Mouse (Mus musculus): ENCODE results near the gene Scarf1. TPM values are rescaled to one million over a fixed set of nuclear protein-coding genes. Genes with fewer than 3 reads are reported as not detected.

Gene Scarf1
- polyA plus RNA-seq, 1 experiment from 2014 or later = 19.5 TPM

- Histone ChIP-seq H3K36me3 (ENCODE audit: insufficient read depth, low read length) (no peaks in the 10 kb centered on the region), H3K9me3 (ENCODE audit: low read length) (no peaks in the 10 kb centered on the region), H3K27me3 (ENCODE audit: insufficient read depth, low read length) (no peaks in the 10 kb centered on the region), H3K27ac (ENCODE audit: low read length) (no peak overlapping the region), H3K9ac (replicated peaks; ENCODE audit: low read length) (no peak overlapping the region), H3K4me1 (ENCODE audit: insufficient read depth, low read length) (0 out of 2 replicates have a peak, but pooled peaks cover 3% of the 10 kb centered on the region), H3K4me2 (replicated peaks; ENCODE audit: low read depth, low read length) (no peak overlapping the region), H3K4me3 (ENCODE audit: low read length) (no peak overlapping the region)
- no peak for ATAC-seq (ENCODE audit: low FRiP score, low TSS enrichment)
- 78% methylated on average over 6 of the region's 6 CpGs for WGBS
These were observed 13.6 kb downstream of the Scarf1 start for GRCm38 (mm10) chr11:75526943-75527342.

GRCm38 (mm10) chr11:75529771-75530170 is 16.4 kb downstream of the Scarf1 start:
- no peak for ATAC-seq (ENCODE audit: low FRiP score, low TSS enrichment)
- H3K4me2 ChIP-seq (replicated peaks; ENCODE audit: low read depth, low read length) = no peak overlapping the region
- WGBS = 62% methylated on average over 4 of the region's 4 CpGs
- no peak overlapping the region for H3K27ac ChIP-seq (ENCODE audit: low read length)
- H3K36me3 ChIP-seq (ENCODE audit: insufficient read depth, low read length) = no peaks in the 10 kb centered on the region
- H3K4me3 ChIP-seq (ENCODE audit: low read length) = no peak overlapping the region
- no peaks in the 10 kb centered on the region for H3K9me3 ChIP-seq (ENCODE audit: low read length)
- peaks cover 20% of the 10 kb centered on the region for H3K4me1 ChIP-seq (ENCODE audit: insufficient read depth, low read length)
- no peak overlapping the region for H3K9ac ChIP-seq (replicated peaks; ENCODE audit: low read length)
- no peaks in the 10 kb centered on the region for H3K27me3 ChIP-seq (ENCODE audit: insufficient read depth, low read length)

GRCm38 (mm10) chr11:75530325-75530724 is 17.0 kb downstream of the Scarf1 start:
- Histone ChIP-seq H3K27me3 (ENCODE audit: insufficient read depth, low read length) (no peaks in the 10 kb centered on the region), H3K27ac (ENCODE audit: low read length) (no peak overlapping the region), H3K4me2 (replicated peaks; ENCODE audit: low read depth, low read length) (peak overlapping the region; percentile 100), H3K9ac (replicated peaks; ENCODE audit: low read length) (peak overlapping the region; percentile 80), H3K4me1 (ENCODE audit: insufficient read depth, low read length) (peaks cover 25% of the 10 kb centered on the region), H3K36me3 (ENCODE audit: insufficient read depth, low read length) (no peaks in the 10 kb centered on the region), H3K4me3 (ENCODE audit: low read length) (peak overlapping the region; percentile 78), H3K9me3 (ENCODE audit: low read length) (no peaks in the 10 kb centered on the region)
- 0% methylated on average over 10 of the region's 10 CpGs for WGBS
- peak; percentile 69; the same call in 1 of the 2 replicates for ATAC-seq (ENCODE audit: low FRiP score, low TSS enrichment)

GRCm38 (mm10) chr11:75530845-75531373 is 17.6 kb downstream of the Scarf1 start:
- Histone ChIP-seq H3K4me2 (replicated peaks; ENCODE audit: low read depth, low read length) (peak overlapping the region; percentile 100), H3K27ac (ENCODE audit: low read length) (peak overlapping the region; percentile 88), H3K4me3 (ENCODE audit: low read length) (peak overlapping the region; percentile 78), H3K4me1 (ENCODE audit: insufficient read depth, low read length) (peaks cover 28% of the 10 kb centered on the region), H3K36me3 (ENCODE audit: insufficient read depth, low read length) (no peaks in the 10 kb centered on the region), H3K27me3 (ENCODE audit: insufficient read depth, low read length) (no peaks in the 10 kb centered on the region), H3K9ac (replicated peaks; ENCODE audit: low read length) (peak overlapping the region; percentile 80), H3K9me3 (ENCODE audit: low read length) (no peaks in the 10 kb centered on the region)
- WGBS = 0% methylated on average over 31 of the region's 31 CpGs
- peak; percentile 7 for ATAC-seq (ENCODE audit: low FRiP score, low TSS enrichment)

- under 1% methylated on average over 62 of the region's 62 CpGs for WGBS
- H3K4me3 ChIP-seq (ENCODE audit: low read length) = peak within 1 kb of the TSS; percentile 78
- H3K4me2 ChIP-seq (replicated peaks; ENCODE audit: low read depth, low read length) = peak within 1 kb of the TSS; percentile 100
- H3K9me3 ChIP-seq (ENCODE audit: low read length) = no peaks in the 10 kb centered on the region
- peak within 1 kb of the TSS; percentile 80 for H3K9ac ChIP-seq (replicated peaks; ENCODE audit: low read length)
- peak within 1 kb of the TSS; percentile 88 for H3K27ac ChIP-seq (ENCODE audit: low read length)
- no peaks in the 10 kb centered on the region for H3K36me3 ChIP-seq (ENCODE audit: insufficient read depth, low read length)
- peaks cover 28% of the 10 kb centered on the region for H3K4me1 ChIP-seq (ENCODE audit: insufficient read depth, low read length)
- peak; percentile 90 for ATAC-seq (ENCODE audit: low FRiP score, low TSS enrichment)
- H3K27me3 ChIP-seq (ENCODE audit: insufficient read depth, low read length) = no peaks in the 10 kb centered on the region
These were observed 18.3 kb downstream of the Scarf1 start, which contains the start of gene Slc43a2 for GRCm38 (mm10) chr11:75531469-75532242. TSS of gene Slc43a2 (plus strand) at chr11:75531694.

GRCm38 (mm10) chr11:75532340-75533277 is 19.3 kb downstream of the Scarf1 start:
- Histone ChIP-seq H3K4me1 (ENCODE audit: insufficient read depth, low read length) (peaks cover 32% of the 10 kb centered on the region), H3K27ac (ENCODE audit: low read length) (0 out of 2 replicates have a peak overlapping the region, but pooled peaks have one; percentile 24)
- 15% methylated on average over 37 of the region's 38 CpGs for WGBS

GRCm38 (mm10) chr11:75533314-75534015 is 20.1 kb downstream of the Scarf1 start:
- Histone ChIP-seq H3K4me1 (ENCODE audit: insufficient read depth, low read length) (peaks cover 40% of the 10 kb centered on the region), H3K9ac (replicated peaks; ENCODE audit: low read length) (peak overlapping the region; percentile 80; the same call in 1 of the 2 replicates), H3K27ac (ENCODE audit: low read length) (no peak overlapping the region), H3K9me3 (ENCODE audit: low read length) (no peaks in the 10 kb centered on the region), H3K4me2 (replicated peaks; ENCODE audit: low read depth, low read length) (peak overlapping the region; percentile 100), H3K4me3 (ENCODE audit: low read length) (peak overlapping the region; percentile 78; the same call in 1 of the 2 replicates), H3K27me3 (ENCODE audit: insufficient read depth, low read length) (no peaks in the 10 kb centered on the region), H3K36me3 (ENCODE audit: insufficient read depth, low read length) (no peaks in the 10 kb centered on the region)
- WGBS = 69% methylated on average over 6 of the region's 6 CpGs
- no peak for ATAC-seq (ENCODE audit: low FRiP score, low TSS enrichment)

More at GRCm38 (mm10) chr11:75532340-75533277, 19.3 kb downstream of the Scarf1 start:
- Histone ChIP-seq H3K36me3 (ENCODE audit: insufficient read depth, low read length) (no peaks in the 10 kb centered on the region), H3K4me3 (ENCODE audit: low read length) (peak overlapping the region; percentile 78), H3K27me3 (ENCODE audit: insufficient read depth, low read length) (no peaks in the 10 kb centered on the region), H3K9ac (replicated peaks; ENCODE audit: low read length) (peak overlapping the region; percentile 80), H3K9me3 (ENCODE audit: low read length) (no peaks in the 10 kb centered on the region), H3K4me2 (replicated peaks; ENCODE audit: low read depth, low read length) (peak overlapping the region; percentile 100)
- ATAC-seq (ENCODE audit: low FRiP score, low TSS enrichment) = 0 out of 2 replicates have a peak, but pooled peaks have one; percentile 2

- Histone ChIP-seq H3K9ac (replicated peaks; ENCODE audit: low read length) (peak overlapping the region; percentile 44; the same call in 1 of the 2 replicates), H3K27ac (ENCODE audit: low read length) (peak overlapping the region; percentile 41; the same call in 1 of the 2 replicates), H3K36me3 (ENCODE audit: insufficient read depth, low read length) (no peaks in the 10 kb centered on the region), H3K9me3 (ENCODE audit: low read length) (no peaks in the 10 kb centered on the region), H3K27me3 (ENCODE audit: insufficient read depth, low read length) (no peaks in the 10 kb centered on the region), H3K4me2 (replicated peaks; ENCODE audit: low read depth, low read length) (peak overlapping the region; percentile 32), H3K4me1 (ENCODE audit: insufficient read depth, low read length) (peaks cover 44% of the 10 kb centered on the region), H3K4me3 (ENCODE audit: low read length) (peak overlapping the region; percentile 5; the same call in 1 of the 2 replicates)
- 34% methylated on average over 4 of the region's 4 CpGs for WGBS
- no peak for ATAC-seq (ENCODE audit: low FRiP score, low TSS enrichment)
These were observed 21.1 kb downstream of the Scarf1 start for GRCm38 (mm10) chr11:75534286-75535033.
